Mouse (Mus musculus) heart, embryonic 16.5 days (tissue): ENCODE measurements around the gene Dhrs1. TPM values are rescaled to one million over a fixed set of nuclear protein-coding genes. Genes with fewer than 3 reads are reported as not detected.

Source experiments
- ATAC-seq: fragments of 200-750 bp; cut with Nextera tagmentation; replicated peaks from 2 replicates; pipeline ENCODE4 v1.8.0; 2017; ENCODE audit warnings: moderate number of reproducible peaks; ENCODE audit not compliant: insufficient read depth, low FRiP score; ENCODE audit errors: extremely low read depth
- H3K27ac ChIP-seq: fragments of 300-500 bp; sonication (generic); 2 replicates; pipeline ENCODE4 v1.5.1; 2014; ENCODE audit warnings: mild to moderate bottlenecking, low read length, control low read depth, moderate library complexity
- H3K27me3 ChIP-seq: fragments of 300-500 bp; sonication (generic); 2 replicates; pipeline ENCODE4 v1.6.1; 2014; ENCODE audit warnings: low read length, mixed read lengths; ENCODE audit not compliant: control insufficient read depth, insufficient read depth
- H3K36me3 ChIP-seq: fragments of 300-500 bp; sonication (generic); 2 replicates; pipeline ENCODE4 v1.6.1; 2014; ENCODE audit not compliant: control insufficient read depth, insufficient read depth
- H3K4me1 ChIP-seq: fragments of 300-500 bp; sonication (generic); 2 replicates; pipeline ENCODE4 v1.6.1; 2014; ENCODE audit warnings: low read length, mixed read lengths; ENCODE audit not compliant: control insufficient read depth, insufficient read depth
- H3K4me2 ChIP-seq: fragments of 300-500 bp; sonication (generic); 2 replicates; pipeline ENCODE4 v1.6.1; 2014; ENCODE audit warnings: low read depth, mild to moderate bottlenecking, control low read depth, low read length
- H3K4me3 ChIP-seq: fragments of 300-500 bp; sonication (generic); 2 replicates; pipeline ENCODE4 v1.5.1; 2014; ENCODE audit warnings: mild to moderate bottlenecking, control low read depth, low read length
- H3K9ac ChIP-seq: fragments of 300-500 bp; sonication (generic); 2 replicates; pipeline ENCODE4 v1.6.1; 2014; ENCODE audit warnings: low read length, control low read depth
- H3K9me3 ChIP-seq: fragments of 300-500 bp; sonication (generic); replicated peaks from 2 replicates; pipeline ENCODE4 v1.6.1; 2016; ENCODE audit warnings: low read length; ENCODE audit not compliant: control insufficient read depth
- WGBS: fragments of 180-500 bp; shearing (Covaris S2); extraction: QIAGEN DNeasy Blood & Tissue Kit; methylation state at CpG from one replicate; pipeline ENCODE4 v1.1.7; 2014; 5-methylcytosine and 5-hydroxymethylcytosine counted together
- polyA plus RNA-seq: library from polyadenylated mRNA; unstranded; fragments of >200 nt; fragmentation: Nextera tagmentation; extraction: Ambion mirVana; gene quantifications from 2 replicates; pipeline ENCODE4 v1.2.1, GENCODE M21; 2015

Gene Dhrs1
- polyA plus RNA-seq, 1 experiment from 2014 or later: 76.3 TPM

- H3K27ac ChIP-seq: no peak overlapping the region
- no peaks in the 10 kb centered on the region for H3K9me3 ChIP-seq
- peaks cover 7% of the 10 kb centered on the region for H3K4me1 ChIP-seq
- H3K36me3 ChIP-seq: no peaks in the 10 kb centered on the region
- H3K4me2 ChIP-seq: peak overlapping the region; percentile 78
- H3K4me3 ChIP-seq: peak overlapping the region; percentile 89
- no peaks in the 10 kb centered on the region for H3K27me3 ChIP-seq
- WGBS: 81% methylated on average over 6 of the region's 6 CpGs
- peak overlapping the region; percentile 91 for H3K9ac ChIP-seq
- no peak for ATAC-seq
Measured at GRCm38 (mm10) chr14:55721076-55721475, 24.4 kb downstream of the Dhrs1 start.

GRCm38 (mm10) chr14:55720666-55721065 is 24.8 kb downstream of the Dhrs1 start:
- peaks cover 7% of the 10 kb centered on the region for H3K4me1 ChIP-seq
- no peaks in the 10 kb centered on the region for H3K36me3 ChIP-seq
- H3K9me3 ChIP-seq: no peaks in the 10 kb centered on the region
- WGBS: 95% methylated on average over 12 of the region's 12 CpGs
- H3K4me2 ChIP-seq: no peak overlapping the region
- no peak overlapping the region for H3K9ac ChIP-seq
- no peak overlapping the region for H3K27ac ChIP-seq
- no peak overlapping the region for H3K4me3 ChIP-seq
- no peak for ATAC-seq
- no peaks in the 10 kb centered on the region for H3K27me3 ChIP-seq

- WGBS: 90% methylated on average over 6 of the region's 6 CpGs
Measured at GRCm38 (mm10) chr14:55719737-55720136, 25.8 kb downstream of the Dhrs1 start.

GRCm38 (mm10) chr14:55716884-55717283 is 28.6 kb downstream of the Dhrs1 start:
- Histone ChIP-seq H3K4me2 (no peak overlapping the region), H3K4me3 (no peak overlapping the region), H3K9me3 (no peaks in the 10 kb centered on the region), H3K4me1 (peaks cover 8% of the 10 kb centered on the region; the same call in 1 of the 2 replicates), H3K27me3 (peaks cover 13% of the 10 kb centered on the region), H3K27ac (no peak overlapping the region), H3K9ac (no peak overlapping the region), H3K36me3 (no peaks in the 10 kb centered on the region)
- WGBS: 80% methylated on average over 8 of the region's 8 CpGs
- ATAC-seq: no peak

More at GRCm38 (mm10) chr14:55719737-55720136, 25.8 kb downstream of the Dhrs1 start:
- Histone ChIP-seq H3K36me3 (no peaks in the 10 kb centered on the region), H3K4me2 (no peak overlapping the region), H3K27ac (no peak overlapping the region), H3K4me3 (no peak overlapping the region), H3K27me3 (no peaks in the 10 kb centered on the region), H3K9me3 (no peaks in the 10 kb centered on the region), H3K9ac (no peak overlapping the region), H3K4me1 (peaks cover 7% of the 10 kb centered on the region)
- no peak for ATAC-seq

GRCm38 (mm10) chr14:55716271-55716670 is 29.2 kb downstream of the Dhrs1 start:
- Histone ChIP-seq H3K4me2 (no peak overlapping the region), H3K4me3 (no peak overlapping the region), H3K9me3 (no peaks in the 10 kb centered on the region), H3K9ac (no peak overlapping the region), H3K4me1 (peaks cover 6% of the 10 kb centered on the region; the same call in 1 of the 2 replicates), H3K36me3 (no peaks in the 10 kb centered on the region), H3K27ac (no peak overlapping the region), H3K27me3 (peaks cover 13% of the 10 kb centered on the region)
- no peak for ATAC-seq
- 92% methylated on average over 6 of the region's 6 CpGs for WGBS

GRCm38 (mm10) chr14:55714893-55715292 is 30.6 kb downstream of the Dhrs1 start:
- Histone ChIP-seq H3K4me3 (no peak overlapping the region), H3K4me2 (no peak overlapping the region)
- WGBS: 38% methylated on average over 6 of the region's 6 CpGs

GRCm38 (mm10) chr14:55713729-55714122 is 31.8 kb downstream of the Dhrs1 start, which contains the start of gene Tgm1:
Tgm1 (minus strand) TSS chr14:55713926.
- Histone ChIP-seq H3K36me3 (no peaks in the 10 kb centered on the region), H3K4me3 (peak within 1 kb of the TSS; percentile 28), H3K4me1 (0 out of 2 replicates have a peak, but pooled peaks cover 6% of the 10 kb centered on the region), H3K27me3 (peaks cover 13% of the 10 kb centered on the region), H3K4me2 (peak within 1 kb of the TSS; percentile 56), H3K9me3 (no peaks in the 10 kb centered on the region), H3K27ac (no peak within 1 kb of the TSS), H3K9ac (peak within 1 kb of the TSS; percentile 17; the same call in 1 of the 2 replicates)
- 20% methylated on average over 4 of the region's 4 CpGs for WGBS
- ATAC-seq: no peak

More at GRCm38 (mm10) chr14:55714893-55715292, 30.6 kb downstream of the Dhrs1 start:
- Histone ChIP-seq H3K27ac (no peak overlapping the region), H3K9me3 (no peaks in the 10 kb centered on the region), H3K4me1 (0 out of 2 replicates have a peak, but pooled peaks cover 6% of the 10 kb centered on the region), H3K27me3 (peaks cover 13% of the 10 kb centered on the region), H3K9ac (no peak overlapping the region), H3K36me3 (no peaks in the 10 kb centered on the region)
- ATAC-seq: no peak

GRCm38 (mm10) chr14:55713007-55713728 is 32.3 kb downstream of the Dhrs1 start:
- Histone ChIP-seq H3K4me2 (peak overlapping the region; percentile 56), H3K27ac (no peak overlapping the region), H3K36me3 (no peaks in the 10 kb centered on the region), H3K9ac (peak overlapping the region; percentile 17; the same call in 1 of the 2 replicates), H3K4me1 (0 out of 2 replicates have a peak, but pooled peaks cover 6% of the 10 kb centered on the region), H3K9me3 (no peaks in the 10 kb centered on the region), H3K4me3 (peak overlapping the region; percentile 28), H3K27me3 (peaks cover 13% of the 10 kb centered on the region)
- peak; percentile 35 for ATAC-seq
- 16% methylated on average over 25 of the region's 25 CpGs for WGBS

- H3K4me1 ChIP-seq: 0 out of 2 replicates have a peak, but pooled peaks cover 6% of the 10 kb centered on the region
- H3K4me2 ChIP-seq: no peak overlapping the region
- no peaks in the 10 kb centered on the region for H3K36me3 ChIP-seq
- H3K4me3 ChIP-seq: no peak overlapping the region
- 73% methylated on average over 7 of the region's 7 CpGs for WGBS
- no peaks in the 10 kb centered on the region for H3K9me3 ChIP-seq
- peaks cover 13% of the 10 kb centered on the region for H3K27me3 ChIP-seq
- H3K9ac ChIP-seq: no peak overlapping the region
- ATAC-seq: no peak
- H3K27ac ChIP-seq: no peak overlapping the region
Measured at GRCm38 (mm10) chr14:55711786-55712185, 33.7 kb downstream of the Dhrs1 start.
